Mouse (Mus musculus): Measurements from ENCODE around the gene Sugct. TPM values are rescaled to one million over a fixed set of nuclear protein-coding genes. Genes with fewer than 3 reads are reported as not detected.

Gene Sugct
- polyA plus RNA-seq, 1 experiment = 1.0 TPM

DNA sequence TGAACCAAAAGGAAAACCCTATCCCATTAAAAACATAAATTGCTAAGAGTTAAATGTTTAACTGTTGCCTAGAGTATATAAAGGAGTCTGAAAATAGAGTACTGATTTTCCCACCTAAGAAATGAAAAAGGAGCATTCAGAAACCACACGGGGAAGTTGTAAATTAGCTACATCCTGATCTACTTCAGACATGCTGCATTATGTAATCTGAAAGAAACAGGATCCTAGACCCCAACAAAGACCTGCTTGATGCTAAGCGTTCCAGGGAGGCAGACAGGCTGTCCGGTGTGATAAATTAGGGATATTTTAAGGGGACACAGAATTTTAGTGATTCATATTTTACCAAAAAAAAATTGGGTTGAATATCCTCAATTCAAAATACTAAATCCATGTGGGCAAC, 579.3 kb downstream of the Sugct start:
- H3K79me2 ChIP-seq (ENCODE audit: control insufficient read depth, insufficient read depth) = no peaks in the 10 kb centered on the region
- no peak overlapping the region for H3K4me2 ChIP-seq (ENCODE audit: low read depth)
- TF ChIP-seq POLR2A (IDR thresholded peaks at IDR 0.05; ENCODE audit: insufficient read length, low read depth) = no peak
- TF ChIP-seq MYOG (IDR thresholded peaks at IDR 0.05; ENCODE audit: control insufficient read depth in 1 of 3, insufficient read depth in 1 of 3, insufficient read length in 2 of 3, low read depth in 2 of 3) = no peak
- TF ChIP-seq CEBPB (IDR thresholded peaks at IDR 0.05; ENCODE audit: insufficient read depth, poor library complexity, severe bottlenecking) = no peak
- TF ChIP-seq TCF12 (IDR thresholded peaks at IDR 0.05; ENCODE audit: insufficient read depth, poor library complexity, severe bottlenecking) = no peak
- no peak for TF ChIP-seq USF1 (IDR thresholded peaks at IDR 0.05; ENCODE audit: low read depth)
- TF ChIP-seq SRF (IDR thresholded peaks at IDR 0.05; ENCODE audit: control insufficient read depth, insufficient read length, low read depth) = no peak
- H3K27me3 ChIP-seq (ENCODE audit: control insufficient read depth, insufficient read depth, insufficient read length) = no peaks in the 10 kb centered on the region
- no peaks in the 10 kb centered on the region for H3K36me3 ChIP-seq (ENCODE audit: control insufficient read depth, insufficient read depth)
- no peak overlapping the region for H3ac ChIP-seq (ENCODE audit: control insufficient read depth, insufficient read length)
- no peak overlapping the region for H3K4me3 ChIP-seq

DNA sequence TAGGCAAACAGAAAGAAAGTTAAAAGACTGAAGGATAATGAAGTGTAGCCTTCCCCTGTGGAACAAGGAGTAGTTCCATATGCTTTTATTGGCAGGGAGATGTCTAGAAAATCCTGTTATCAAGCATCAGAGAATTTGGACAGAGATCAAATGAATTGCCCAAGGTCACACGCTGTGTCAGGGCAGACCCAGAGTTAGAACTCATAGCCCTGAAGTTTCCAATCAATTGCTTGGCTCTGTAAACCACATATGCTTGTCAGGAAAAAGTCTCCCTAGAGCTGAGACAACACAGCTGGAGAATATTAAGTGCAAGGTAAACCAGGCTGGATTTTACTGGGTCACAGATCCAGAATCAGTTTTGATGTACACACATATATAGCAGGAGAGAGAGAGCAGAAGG, 593.0 kb downstream of the Sugct start:
- Histone ChIP-seq H3ac (ENCODE audit: control insufficient read depth, insufficient read length) (no peak overlapping the region), H3K4me3 (no peak overlapping the region), H3K36me3 (ENCODE audit: control insufficient read depth, insufficient read depth) (no peaks in the 10 kb centered on the region), H3K27me3 (ENCODE audit: control insufficient read depth, insufficient read depth, insufficient read length) (no peaks in the 10 kb centered on the region), H3K79me2 (ENCODE audit: control insufficient read depth, insufficient read depth) (no peaks in the 10 kb centered on the region), H3K4me2 (ENCODE audit: low read depth) (no peak overlapping the region)
- TF ChIP-seq POLR2AphosphoS2 (IDR thresholded peaks at IDR 0.05; ENCODE audit: insufficient read length, low read depth) = no peak
- no peak for TF ChIP-seq CEBPB (IDR thresholded peaks at IDR 0.05; ENCODE audit: insufficient read depth, poor library complexity, severe bottlenecking)
- TF ChIP-seq POLR2A (IDR thresholded peaks at IDR 0.05; ENCODE audit: insufficient read length, low read depth) = no peak

DNA sequence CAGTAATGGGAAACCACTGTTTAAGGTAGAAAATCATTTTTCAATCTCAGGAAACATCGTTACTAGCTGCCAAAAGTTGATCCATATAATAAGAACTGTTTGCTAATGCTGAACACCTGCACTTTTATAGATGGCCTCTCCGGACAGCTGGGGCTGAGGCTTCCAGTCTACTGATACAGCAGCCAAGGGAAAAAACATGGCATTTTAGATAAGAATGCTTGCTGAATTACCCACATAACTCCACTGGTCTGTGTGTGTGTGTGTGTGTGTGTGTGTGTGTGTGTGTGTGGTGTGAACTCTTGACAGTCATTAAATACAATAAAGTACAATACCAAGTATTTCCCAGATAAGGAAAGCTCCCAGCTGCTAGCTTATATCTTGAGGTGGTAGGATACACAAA, 608.8 kb downstream of the Sugct start:
- no peaks in the 10 kb centered on the region for H3K79me2 ChIP-seq (ENCODE audit: control insufficient read depth, insufficient read depth)

DNA sequence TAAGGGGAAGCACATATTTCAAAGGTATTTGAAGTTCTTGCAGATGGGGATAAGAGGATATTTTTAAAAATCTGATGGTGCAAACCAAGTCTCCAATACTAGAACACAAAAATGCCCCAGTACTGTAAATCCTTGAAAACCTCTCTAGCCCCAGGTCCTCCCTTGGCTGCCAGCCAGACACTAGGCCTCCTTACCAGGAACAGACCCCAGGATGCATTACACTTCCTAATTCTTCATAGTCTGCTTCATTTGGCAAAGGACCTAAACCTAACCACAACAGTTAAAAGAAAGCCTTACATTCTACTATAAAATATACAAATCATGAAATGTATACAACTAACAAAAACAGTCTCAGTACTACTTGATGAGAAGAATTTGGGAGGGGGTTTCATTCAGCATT, 609.2 kb downstream of the Sugct start:
- no peaks in the 10 kb centered on the region for H3K27me3 ChIP-seq (ENCODE audit: control insufficient read depth, insufficient read depth, insufficient read length)
- H3K79me2 ChIP-seq (ENCODE audit: control insufficient read depth, insufficient read depth) = no peaks in the 10 kb centered on the region
- H3K4me3 ChIP-seq = no peak overlapping the region
- no peak overlapping the region for H3K4me2 ChIP-seq (ENCODE audit: low read depth)
- H3ac ChIP-seq (ENCODE audit: control insufficient read depth, insufficient read length) = no peak overlapping the region
- no peaks in the 10 kb centered on the region for H3K36me3 ChIP-seq (ENCODE audit: control insufficient read depth, insufficient read depth)
- no peak for TF ChIP-seq POLR2AphosphoS2 (IDR thresholded peaks at IDR 0.05; ENCODE audit: insufficient read length, low read depth)
- no peak for TF ChIP-seq MAX (IDR thresholded peaks at IDR 0.05; ENCODE audit: low read depth)
- no peak for TF ChIP-seq REST (IDR thresholded peaks at IDR 0.05; ENCODE audit: insufficient read depth, insufficient read length)
- no peak for TF ChIP-seq E2F4 (IDR thresholded peaks at IDR 0.05; ENCODE audit: insufficient read depth)
- TF ChIP-seq USF1 (IDR thresholded peaks at IDR 0.05; ENCODE audit: low read depth) = no peak
- no peak for TF ChIP-seq SRF (IDR thresholded peaks at IDR 0.05; ENCODE audit: control insufficient read depth, insufficient read length, low read depth)
- no peak for TF ChIP-seq POLR2A (IDR thresholded peaks at IDR 0.05; ENCODE audit: insufficient read length, low read depth)
- no peak for TF ChIP-seq MYOD1 (IDR thresholded peaks at IDR 0.05; ENCODE audit: control insufficient read depth in 1 of 3, insufficient read length in 2 of 3, low read depth in 2 of 3)

More for the DNA sequence above, 608.8 kb downstream of the Sugct start:
- H3ac ChIP-seq (ENCODE audit: control insufficient read depth, insufficient read length) = no peak overlapping the region
- H3K4me2 ChIP-seq (ENCODE audit: low read depth) = no peak overlapping the region
- H3K27me3 ChIP-seq (ENCODE audit: control insufficient read depth, insufficient read depth, insufficient read length) = no peaks in the 10 kb centered on the region
- TF ChIP-seq TCF12 (IDR thresholded peaks at IDR 0.05; ENCODE audit: insufficient read depth, poor library complexity, severe bottlenecking) (no peak), MYOD1 (IDR thresholded peaks at IDR 0.05; ENCODE audit: control insufficient read depth in 1 of 3, insufficient read length in 2 of 3, low read depth in 2 of 3) (peak in 2 of 3 experiments; percentile 2 to 17)
- H3K36me3 ChIP-seq (ENCODE audit: control insufficient read depth, insufficient read depth) = no peaks in the 10 kb centered on the region
- no peak overlapping the region for H3K4me3 ChIP-seq

DNA sequence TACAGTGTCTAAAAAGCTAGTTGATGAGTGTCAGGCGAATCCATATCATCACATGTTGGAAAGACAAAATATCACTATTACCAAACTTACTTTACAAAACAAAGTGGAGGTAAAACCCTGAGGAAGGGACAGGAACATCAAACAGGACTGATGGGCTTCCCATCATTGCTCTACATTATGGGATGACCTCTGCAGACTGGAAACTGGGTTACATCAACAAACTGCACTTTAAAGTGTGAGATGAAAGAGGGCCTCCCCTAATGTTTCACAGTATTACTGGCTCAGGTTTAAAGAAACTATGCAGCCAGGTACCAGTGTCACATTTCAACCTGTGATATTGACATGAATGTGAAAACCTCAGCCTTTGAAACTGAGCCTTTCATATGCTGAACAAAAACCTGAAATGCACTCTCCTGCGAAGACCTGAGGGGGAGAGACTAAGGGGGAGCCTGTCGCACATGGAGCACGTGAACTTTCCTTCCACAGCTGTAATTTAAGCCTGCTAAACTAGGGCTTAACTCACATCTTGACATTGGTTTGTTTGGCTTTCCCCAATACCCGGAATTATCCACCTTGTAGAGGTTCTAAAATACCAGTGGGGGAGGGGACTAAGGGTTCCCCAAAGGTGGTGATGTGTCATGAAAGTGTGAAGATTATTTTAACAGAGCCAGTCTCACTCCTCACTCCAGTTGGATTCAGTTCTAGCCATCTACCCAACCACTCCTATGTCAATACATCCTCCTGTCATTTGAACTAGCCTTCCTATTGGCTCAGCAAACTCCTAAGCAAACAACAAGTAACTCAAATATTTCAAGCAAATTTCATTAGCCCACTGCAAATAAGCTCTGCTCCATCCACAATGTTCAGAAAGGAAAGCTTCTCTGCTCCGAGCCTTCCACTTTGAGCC, 610.2 kb downstream of the Sugct start:
- no peak overlapping the region for H3K4me3 ChIP-seq
- H3K4me2 ChIP-seq (ENCODE audit: low read depth) = no peak overlapping the region
- H3K27me3 ChIP-seq (ENCODE audit: control insufficient read depth, insufficient read depth, insufficient read length) = no peaks in the 10 kb centered on the region
- no peaks in the 10 kb centered on the region for H3K79me2 ChIP-seq (ENCODE audit: control insufficient read depth, insufficient read depth)
- H3ac ChIP-seq (ENCODE audit: control insufficient read depth, insufficient read length) = no peak overlapping the region
- H3K36me3 ChIP-seq (ENCODE audit: control insufficient read depth, insufficient read depth) = no peaks in the 10 kb centered on the region
- TF ChIP-seq MAX (IDR thresholded peaks at IDR 0.05; ENCODE audit: low read depth) = no peak

DNA sequence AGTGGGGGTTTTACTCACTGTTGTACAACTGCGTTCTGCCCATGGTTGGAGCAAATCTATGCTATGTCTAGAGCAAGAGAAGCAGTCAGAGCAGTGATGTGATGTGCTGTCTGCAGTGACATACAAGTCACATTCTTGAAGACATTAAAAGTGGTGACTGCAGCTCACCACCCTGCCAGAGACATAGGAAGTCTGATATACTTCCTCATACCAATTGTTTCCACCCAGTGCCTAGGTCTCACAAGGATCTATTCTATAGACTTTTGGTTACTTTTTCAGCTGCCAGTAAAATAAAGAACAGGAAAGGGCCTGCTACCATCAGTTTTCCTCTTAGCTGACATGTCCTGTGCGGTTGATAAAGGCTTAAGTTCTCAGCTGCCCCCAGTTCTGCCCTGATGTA, 613.7 kb downstream of the Sugct start:
- no peaks in the 10 kb centered on the region for H3K27me3 ChIP-seq (ENCODE audit: control insufficient read depth, insufficient read depth, insufficient read length)
- no peak overlapping the region for H3ac ChIP-seq (ENCODE audit: control insufficient read depth, insufficient read length)
- H3K36me3 ChIP-seq (ENCODE audit: control insufficient read depth, insufficient read depth) = no peaks in the 10 kb centered on the region
- no peak overlapping the region for H3K4me2 ChIP-seq (ENCODE audit: low read depth)
- H3K79me2 ChIP-seq (ENCODE audit: control insufficient read depth, insufficient read depth) = no peaks in the 10 kb centered on the region
- no peak overlapping the region for H3K4me3 ChIP-seq
- TF ChIP-seq USF1 (IDR thresholded peaks at IDR 0.05; ENCODE audit: low read depth) (no peak), POLR2A (IDR thresholded peaks at IDR 0.05; ENCODE audit: insufficient read length, low read depth) (no peak), MYOG (IDR thresholded peaks at IDR 0.05; ENCODE audit: control insufficient read depth in 1 of 3, insufficient read depth in 1 of 3, insufficient read length in 2 of 3, low read depth in 2 of 3) (no peak), TCF12 (IDR thresholded peaks at IDR 0.05; ENCODE audit: insufficient read depth, poor library complexity, severe bottlenecking) (no peak)
